Mouse (Mus musculus): ENCODE results near the gene Vmn2r77. TPM values are rescaled to one million over a fixed set of nuclear protein-coding genes. Genes with fewer than 3 reads are reported as not detected.
"Not testable (repeated sequence)": the region's sequence is repeated elsewhere in the genome, so short reads cannot be mapped to it uniquely, and the experiment has no call there.

Vmn2r77 gene
- polyA plus RNA-seq (2012; rRNA removed) = not detected in 2 replicates

DNA sequence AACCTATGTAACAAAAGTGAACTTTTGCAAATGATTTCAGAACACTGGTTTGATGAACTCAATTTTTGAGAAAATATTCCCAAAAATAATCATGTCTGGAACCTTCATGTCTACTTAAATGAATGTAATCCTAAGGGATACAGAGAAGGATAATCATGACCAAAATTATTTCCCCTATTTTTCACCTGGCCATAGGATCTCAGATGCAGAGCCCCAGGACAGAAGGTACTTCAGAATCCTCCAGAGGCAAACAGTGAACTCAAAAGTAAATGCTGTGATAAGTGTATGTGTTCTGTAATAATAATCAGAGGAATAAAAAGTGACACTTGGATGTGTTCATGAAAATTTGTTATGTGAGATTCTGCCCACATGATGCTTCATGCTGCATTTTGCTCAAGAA lies at the start of gene Vmn2r77:
Gene Vmn2r77, plus strand, starts transcription at position 301 of the 400 bp plus-strand sequence.
- no peak for DNase-seq (ENCODE audit: extremely low spot score in 1 of 2, low spot score in 1 of 2)

GRCm38 (mm10) chr7:86760751-86761150 lies 34.1 kb upstream of the Vmn2r77 start:
- no peak for DNase-seq (ENCODE audit: extremely low spot score in 1 of 2, low spot score in 1 of 2)

GRCm38 (mm10) chr7:86764628-86765027 lies 30.2 kb upstream of the Vmn2r77 start:
- DNase-seq (ENCODE audit: extremely low spot score in 1 of 2, low spot score in 1 of 2) = no peak

DNA sequence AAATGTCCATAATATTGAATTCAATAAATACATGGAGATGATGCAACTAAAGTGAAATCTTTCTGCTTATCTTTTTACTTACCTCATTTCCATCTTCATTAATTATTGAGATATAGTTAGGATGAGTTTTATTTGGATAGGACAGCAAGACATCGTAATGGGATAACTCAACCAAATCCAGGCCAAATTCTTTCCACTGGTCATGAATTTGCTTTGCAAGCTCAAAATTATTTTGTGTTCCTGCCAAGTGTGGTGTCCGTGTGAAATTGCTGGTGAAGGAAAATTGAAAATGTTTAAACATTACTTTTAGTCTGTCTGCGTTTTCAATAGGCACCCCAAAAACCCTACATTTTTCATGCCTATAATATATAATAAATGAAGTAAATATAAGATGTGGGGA lies 23.2 kb upstream of the Vmn2r77 start:
- DNase-seq (ENCODE audit: extremely low spot score in 1 of 2, low spot score in 1 of 2) = no peak

GRCm38 (mm10) chr7:86775617-86776325 lies 19.1 kb upstream of the Vmn2r77 start, which contains the start of gene Folh1:
Gene Folh1 (minus strand): TSS chr7:86775943.
- peak in 1 of 2 experiments; percentile 25 for DNase-seq (ENCODE audit: extremely low spot score in 1 of 2, low spot score in 1 of 2)

GRCm38 (mm10) chr7:86815241-86815640 lies 20.4 kb downstream of the Vmn2r77 start:
- DNase-seq (ENCODE audit: extremely low spot score in 1 of 2, low spot score in 1 of 2) = not testable (repeated sequence)

DNA sequence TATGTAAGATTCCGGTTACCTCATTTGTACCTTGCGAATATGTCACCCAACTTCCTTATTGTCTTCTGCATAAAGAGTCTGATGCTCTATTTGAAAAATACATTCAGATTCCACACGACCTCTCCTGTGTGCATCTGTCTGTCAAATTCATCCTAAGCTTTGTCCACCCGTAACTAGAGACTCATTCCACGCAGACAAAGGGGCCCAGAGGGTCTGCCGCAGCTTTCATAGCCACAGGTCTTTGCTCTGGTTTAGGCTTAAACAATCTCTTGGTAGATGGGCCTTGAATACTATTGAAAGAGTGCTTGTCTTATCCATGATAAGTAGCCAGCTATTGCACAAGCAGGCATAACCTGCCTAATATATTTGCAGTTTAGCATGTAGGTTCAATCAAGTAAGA lies 20.9 kb downstream of the Vmn2r77 start:
- DNase-seq (ENCODE audit: extremely low spot score in 1 of 2, low spot score in 1 of 2) = not testable (repeated sequence)

DNA sequence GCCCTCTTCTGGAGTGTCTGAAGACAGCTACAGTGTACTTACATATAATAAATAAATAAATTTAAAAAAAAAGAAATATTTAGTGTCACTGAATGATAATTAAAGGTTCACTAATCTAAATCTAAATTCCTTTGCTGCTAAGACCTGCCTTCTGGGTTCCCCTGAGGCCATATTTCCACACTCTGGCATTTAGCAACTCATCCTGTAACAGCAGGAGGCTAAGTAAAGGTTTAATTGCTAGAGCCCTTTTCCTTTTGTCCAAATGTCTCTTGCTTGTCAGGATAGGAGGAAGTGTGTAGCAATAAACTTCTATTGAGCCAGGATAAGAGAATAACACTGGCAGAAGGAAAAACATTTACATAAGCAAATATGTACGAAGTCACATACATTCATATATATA lies 21.6 kb downstream of the Vmn2r77 start:
- DNase-seq (ENCODE audit: extremely low spot score in 1 of 2, low spot score in 1 of 2) = no peak

Other genes starting within 250 kb of the Vmn2r77 start
- not detected in 2 replicates for gene Olfr295, start 211.2 kb upstream of the Vmn2r77 start, polyA plus RNA-seq (2012; rRNA removed)
- not detected in 2 replicates for gene Olfr294, start 178.4 kb upstream of the Vmn2r77 start, polyA plus RNA-seq (2012; rRNA removed)
- gene Olfr293, start 146.0 kb upstream of the Vmn2r77 start, polyA plus RNA-seq (2012; rRNA removed) = not detected in 2 replicates
- gene Olfr292, start 106.7 kb upstream of the Vmn2r77 start, polyA plus RNA-seq (2012; rRNA removed) = not detected in 2 replicates
- gene Folh1, start 19.1 kb upstream of the Vmn2r77 start, polyA plus RNA-seq (2012; rRNA removed) = 3.2 and 4.3 TPM in 2 replicates
- not detected in 2 replicates for gene Vmn2r78, start 120.1 kb downstream of the Vmn2r77 start, polyA plus RNA-seq (2012; rRNA removed)
- gene Vmn2r79, start 201.1 kb downstream of the Vmn2r77 start, polyA plus RNA-seq (2012; rRNA removed) = not detected in 2 replicates

All from frontal cortex, adult 2 months (tissue).